Mouse (Mus musculus): Measurements from ENCODE around the gene Psmc3.
"Not testable (repeated sequence)": the region's sequence is repeated elsewhere in the genome, so short reads cannot be mapped to it uniquely, and the experiment has no call there.

Gene Psmc3

DNA sequence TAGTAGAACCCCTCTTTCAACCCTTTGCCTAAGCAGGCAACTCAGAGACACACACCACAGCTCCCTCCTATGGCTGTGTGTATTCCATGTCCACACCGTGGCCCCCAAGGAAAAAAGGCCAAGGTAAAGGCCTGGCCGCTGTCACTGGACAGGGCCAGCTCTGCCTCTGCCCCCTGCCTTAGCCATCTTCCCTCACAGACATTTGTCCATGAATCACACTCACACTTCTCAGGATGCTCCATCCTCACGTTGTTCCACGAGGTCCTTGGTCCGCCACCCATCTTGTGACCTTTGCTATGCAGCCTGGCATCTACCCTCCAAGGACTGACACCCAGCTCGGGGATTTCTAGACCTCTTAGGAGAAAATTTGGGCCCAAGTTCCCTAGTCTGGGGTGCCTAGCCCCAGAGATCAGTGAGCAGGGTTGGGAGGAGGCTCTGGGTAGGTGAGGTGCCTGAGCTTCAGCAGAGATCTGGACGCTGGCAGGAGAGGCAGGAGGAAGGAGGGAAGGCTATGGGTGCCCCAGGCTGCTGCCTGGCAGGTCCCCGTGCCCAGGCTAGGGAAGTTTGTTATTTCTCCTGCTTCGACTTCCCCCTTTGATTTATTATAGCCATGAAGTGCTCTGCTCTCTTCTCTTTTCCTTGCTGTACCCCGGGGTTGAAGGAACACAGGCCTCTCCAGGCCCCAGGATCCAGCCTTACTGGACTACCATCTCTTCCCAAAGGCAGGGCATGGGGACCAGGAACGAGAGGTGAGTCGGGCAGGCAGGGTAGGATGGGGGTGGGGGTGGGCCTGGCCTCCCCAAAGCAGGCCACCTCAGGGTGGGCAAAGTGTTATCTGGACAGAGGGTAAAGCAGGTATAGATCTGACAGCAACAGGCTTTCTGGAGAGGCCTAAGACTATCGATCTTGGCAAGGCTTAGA is 28.2 kb downstream of the Psmc3 start, which contains the start of gene Spi1:
TSS of gene Spi1 (plus strand) at position 616 of the 921 bp plus-strand sequence.
- DNase-seq (ENCODE audit: extremely low spot score, low spot score), result no peak

DNA sequence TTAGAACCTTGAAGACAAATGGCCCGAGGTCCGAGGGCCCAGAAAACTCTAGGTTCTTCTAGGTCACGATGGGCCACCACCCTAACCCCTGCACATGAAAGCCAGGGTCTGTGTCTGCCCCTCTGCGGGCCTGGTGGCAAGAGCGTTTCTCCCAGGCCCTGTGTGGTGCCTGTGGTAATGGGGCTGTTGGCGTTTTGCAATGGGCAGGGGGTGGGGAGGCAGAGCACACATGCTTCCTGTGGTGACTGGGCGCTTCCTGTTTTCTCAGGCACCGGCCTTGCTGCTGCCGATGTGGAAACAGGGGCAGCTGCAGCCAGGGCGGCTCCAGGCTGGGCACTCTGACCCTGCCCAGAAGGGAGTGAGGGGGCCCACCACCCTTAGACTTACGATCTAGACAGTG is 29.0 kb downstream of the Psmc3 start:
- DNase-seq (ENCODE audit: extremely low spot score, low spot score), result no peak

DNA sequence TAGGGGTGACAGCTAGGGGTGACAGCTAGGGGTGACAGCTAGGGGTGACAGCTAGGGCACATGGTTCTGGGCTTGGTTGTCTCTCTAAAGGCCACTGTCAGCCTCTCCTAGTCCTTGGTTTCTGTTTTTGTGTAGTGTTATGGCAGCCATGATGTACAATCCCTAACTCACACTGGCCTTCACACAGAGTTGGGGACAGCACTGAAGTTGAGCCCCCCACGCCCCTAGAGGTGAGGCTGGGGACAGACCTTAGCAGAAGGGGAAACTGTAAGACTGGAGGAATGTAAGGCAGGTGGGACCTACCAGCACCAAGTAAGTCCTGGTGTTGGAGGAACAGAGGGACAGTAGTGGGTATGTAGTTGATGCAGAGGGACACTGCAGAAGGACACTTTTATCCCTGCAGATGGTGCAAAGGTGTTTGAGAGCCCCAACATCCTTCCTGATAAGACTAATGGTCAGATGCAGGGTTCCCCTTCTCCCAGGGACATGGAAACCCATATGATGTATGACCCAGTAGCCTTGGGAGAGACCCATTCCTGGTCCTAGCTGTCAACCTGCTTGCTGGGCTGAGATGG is 29.6 kb downstream of the Psmc3 start:
- DNase-seq (ENCODE audit: extremely low spot score, low spot score), result no peak

DNA sequence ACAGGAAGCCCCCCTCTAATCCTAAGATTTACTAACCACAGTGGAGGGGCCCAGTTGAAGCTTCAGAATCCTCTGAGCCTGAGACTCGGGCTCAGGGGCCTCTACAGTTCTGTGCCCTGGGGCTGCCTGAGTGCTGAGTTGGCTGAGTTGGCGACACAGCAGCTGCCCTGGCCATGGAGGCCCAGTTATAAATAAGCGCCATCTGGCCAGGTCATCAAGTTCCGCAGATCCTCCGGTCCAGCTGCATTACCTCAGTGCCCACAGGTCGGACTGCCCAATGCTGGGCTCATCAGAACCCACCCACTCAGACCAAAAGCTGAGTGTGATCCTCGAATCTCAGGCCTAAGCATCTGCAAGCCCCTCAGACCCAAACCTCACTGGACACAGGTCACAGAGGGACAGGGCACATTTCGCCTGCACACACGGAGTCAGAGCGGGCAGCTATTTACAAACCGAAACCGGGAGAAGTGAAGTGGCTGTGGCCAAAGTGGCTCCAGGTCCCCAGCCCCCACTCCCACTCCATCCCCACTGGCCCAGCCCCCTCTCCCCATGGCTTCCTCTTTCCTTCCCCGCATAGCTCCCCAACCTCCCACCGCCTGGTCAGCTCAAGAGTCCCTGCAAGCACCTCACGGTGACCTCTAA is 30.5 kb downstream of the Psmc3 start:
- no peak for DNase-seq (ENCODE audit: extremely low spot score, low spot score)

DNA sequence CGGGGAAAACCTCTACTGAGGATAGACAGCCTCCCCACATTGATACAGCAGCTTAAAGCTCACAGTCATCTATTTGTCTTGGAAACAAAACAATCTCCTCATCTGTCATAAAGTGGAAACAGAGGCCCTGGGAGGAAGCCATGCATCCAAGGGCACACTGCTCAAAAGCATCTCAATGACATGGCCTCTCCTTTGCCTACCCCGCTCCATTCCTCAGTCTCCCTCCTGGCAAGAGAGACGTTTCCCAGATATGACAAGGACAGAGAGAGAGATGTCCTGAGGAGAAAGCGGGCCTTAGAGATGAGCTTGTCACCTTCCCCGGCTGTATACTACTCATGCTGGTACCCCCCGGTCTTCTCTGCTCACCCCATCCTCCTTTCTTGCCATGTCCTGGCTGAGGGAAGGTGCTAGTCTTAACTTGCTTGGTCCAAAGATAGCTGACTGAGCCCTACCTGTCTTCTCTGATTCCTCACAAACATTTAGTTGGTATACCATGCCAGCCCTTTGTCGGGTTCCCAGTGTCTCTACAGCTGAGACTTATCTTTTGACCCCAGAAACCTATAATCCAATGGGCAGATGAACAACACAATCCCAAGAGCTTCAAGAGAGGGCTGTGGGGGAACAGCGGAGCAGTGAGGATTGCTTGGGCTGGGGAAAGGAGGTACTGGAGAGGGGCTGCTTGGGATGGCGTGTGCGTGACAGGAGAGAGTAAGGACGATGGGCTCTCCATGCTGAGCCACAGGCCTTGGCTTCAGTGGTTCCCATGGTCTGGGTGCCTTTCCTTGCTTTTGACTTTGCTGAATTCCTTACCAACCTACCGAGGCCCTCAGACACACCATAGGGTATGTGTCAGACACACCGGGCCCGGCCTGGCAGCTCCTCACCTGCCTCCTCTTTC is 31.9 kb downstream of the Psmc3 start:
- DNase-seq (ENCODE audit: extremely low spot score, low spot score), result no peak

DNA sequence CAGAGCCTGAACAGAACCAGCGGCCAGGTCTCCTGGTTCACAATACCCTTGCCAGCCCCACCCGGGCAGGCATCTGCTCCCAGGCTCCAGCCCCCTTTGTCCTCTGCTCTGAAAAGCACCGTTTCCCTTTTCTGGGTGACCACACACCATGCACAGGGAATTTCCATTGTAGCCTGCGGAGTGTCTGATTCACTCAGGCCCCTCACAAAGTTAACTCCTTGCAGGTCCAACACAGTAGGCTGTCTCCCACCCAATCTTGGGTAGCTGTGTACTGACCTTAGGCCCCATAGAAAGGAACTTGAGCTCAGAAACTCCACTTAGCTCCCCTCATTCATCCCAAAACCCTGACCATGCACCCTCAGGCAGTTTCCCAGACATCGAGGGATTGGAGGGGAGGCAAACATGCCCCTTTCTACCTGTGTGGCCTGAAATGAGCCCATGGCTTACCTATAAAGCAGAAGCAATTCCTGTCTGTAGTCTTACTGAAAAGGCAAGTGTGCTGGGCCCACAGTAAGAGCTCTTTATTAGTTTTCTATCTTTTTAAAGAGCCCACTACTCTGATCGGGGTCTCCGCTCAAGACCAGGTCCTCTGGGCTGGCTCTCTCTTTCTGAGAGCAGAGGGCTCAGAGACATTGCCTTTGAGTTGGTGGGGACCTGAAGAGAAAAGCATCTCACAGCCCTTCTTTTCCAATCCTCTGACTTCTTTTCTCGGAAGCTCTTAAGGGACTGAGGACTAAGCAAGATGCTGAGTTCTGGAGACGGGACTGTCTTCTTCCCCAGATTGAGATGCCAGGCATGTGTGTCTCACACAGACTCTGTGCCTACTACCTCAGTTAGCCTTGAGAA is 32.8 kb downstream of the Psmc3 start:
- DNase-seq (ENCODE audit: extremely low spot score, low spot score), result no peak

DNA sequence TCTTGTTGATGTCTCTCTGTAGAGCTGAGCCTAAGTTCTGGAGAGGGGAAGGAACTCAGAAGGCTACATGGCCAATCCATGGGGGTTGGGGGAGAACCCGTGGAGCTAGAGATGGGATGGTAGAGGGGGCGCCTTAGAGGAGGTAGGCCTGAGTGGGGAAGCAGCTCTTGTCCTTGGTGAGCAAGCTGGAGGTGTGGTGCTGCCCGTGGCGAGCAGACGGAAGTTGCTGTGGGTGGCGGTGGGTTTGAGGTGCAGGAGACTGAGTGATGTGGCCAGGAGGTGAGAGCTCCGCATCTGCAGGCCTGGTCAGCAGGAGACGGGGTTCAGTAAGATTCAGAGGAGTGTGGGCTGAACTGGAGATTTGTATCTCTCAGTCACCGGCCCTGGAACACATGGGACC is 33.6 kb downstream of the Psmc3 start:
- DNase-seq (ENCODE audit: extremely low spot score, low spot score), result no peak

DNA sequence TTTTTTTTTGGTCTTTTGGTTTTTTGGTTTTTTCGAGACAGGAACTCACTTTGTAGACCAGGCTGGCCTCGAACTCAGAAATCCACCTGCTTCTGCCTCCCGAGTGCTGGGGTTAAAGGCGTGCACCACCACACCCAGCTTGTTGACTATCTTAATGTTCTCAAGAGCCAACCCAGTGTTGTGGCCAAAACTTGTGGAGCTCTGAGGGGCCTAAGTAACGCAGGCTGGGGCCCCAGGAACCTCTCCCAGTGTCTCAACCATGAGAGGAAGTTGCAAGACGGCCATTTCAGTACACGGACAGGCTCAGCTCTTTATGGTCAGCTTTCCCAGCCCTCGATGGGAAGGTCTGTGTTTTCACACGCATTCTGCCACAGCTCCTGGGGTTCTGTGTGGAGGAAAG is 35.2 kb downstream of the Psmc3 start:
- DNase-seq (ENCODE audit: extremely low spot score, low spot score), result no peak

DNA sequence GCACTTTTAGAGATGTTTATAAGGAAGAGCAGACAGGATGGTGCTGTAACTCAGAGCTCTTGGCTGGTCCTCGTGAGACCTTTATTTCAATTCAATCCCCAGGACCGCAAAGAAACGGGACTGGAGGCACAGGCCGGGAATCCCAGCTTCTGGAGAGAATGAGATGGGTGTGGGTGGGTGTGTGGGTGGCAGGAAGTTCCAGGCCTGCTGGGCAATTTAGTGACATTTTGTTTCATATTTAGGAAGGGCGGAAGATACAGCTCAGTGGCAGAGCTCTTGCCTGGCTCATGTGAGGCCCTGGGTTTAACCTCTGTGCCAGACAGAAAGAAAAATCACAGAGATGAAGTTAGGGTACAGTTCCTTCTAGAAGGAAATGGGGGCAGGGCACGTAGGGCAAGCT is 36.4 kb downstream of the Psmc3 start:
- no peak for DNase-seq (ENCODE audit: extremely low spot score, low spot score)

DNA sequence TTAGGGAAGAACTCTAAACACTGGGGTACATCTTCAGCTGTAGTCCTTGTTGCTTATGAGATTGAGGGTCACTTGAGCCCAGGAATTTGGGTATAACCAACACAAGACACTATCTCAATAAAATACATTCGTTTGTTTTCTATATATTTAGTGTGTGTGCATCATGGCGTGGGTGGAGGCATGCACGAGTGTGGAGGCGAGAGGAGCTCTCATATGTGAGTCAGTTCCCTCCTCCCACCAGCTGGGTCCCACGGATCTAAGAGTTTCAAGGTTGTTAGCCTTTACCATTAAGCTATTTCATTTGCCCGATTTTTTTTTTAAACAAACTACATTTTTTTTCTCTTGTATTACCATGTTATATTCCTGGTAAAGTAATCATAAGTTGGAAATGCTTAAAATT is 37.0 kb downstream of the Psmc3 start:
- DNase-seq (ENCODE audit: extremely low spot score, low spot score), result no peak

DNA sequence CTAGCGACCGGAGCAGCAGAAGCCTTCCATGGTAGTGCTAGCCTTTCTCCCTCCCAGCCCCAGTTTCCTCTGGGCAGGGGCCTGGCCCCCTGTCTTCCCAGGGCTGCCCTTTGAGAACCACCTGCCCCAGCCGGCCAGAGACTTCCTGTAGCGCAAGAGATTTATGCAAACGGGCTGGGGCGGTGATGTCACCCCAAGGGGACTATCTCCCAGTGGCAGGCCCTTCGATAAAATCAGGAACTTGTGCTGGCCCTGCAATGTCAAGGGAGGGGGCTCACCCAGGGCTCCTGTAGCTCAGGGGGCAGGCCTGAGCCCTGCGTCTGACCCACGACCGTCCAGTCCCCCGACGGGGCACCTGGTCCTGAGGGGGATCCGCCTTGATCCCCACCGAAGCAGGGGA is 42.7 kb downstream of the Psmc3 start:
- DNase-seq (ENCODE audit: extremely low spot score, low spot score), result no peak

DNA sequence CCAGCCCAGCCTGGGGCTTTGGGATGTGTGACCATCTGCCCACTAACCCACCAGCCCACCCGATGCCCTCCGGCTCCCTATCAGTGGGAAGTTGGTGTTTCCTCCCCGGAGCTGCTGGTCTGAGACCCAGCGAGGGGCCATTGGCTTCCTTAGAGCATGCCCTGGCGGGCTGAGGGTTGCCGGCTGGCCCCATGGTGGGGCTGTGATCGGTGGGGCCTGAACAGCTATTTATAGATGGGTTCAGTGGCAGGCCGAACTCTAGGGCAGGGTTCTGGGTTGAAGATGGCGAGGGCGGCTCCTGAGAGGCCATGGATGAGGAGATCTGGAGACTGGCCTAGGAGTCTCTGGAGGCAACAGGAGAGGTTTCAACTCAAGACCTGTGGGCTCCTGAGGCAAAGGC is 43.2 kb downstream of the Psmc3 start:
- DNase-seq (ENCODE audit: extremely low spot score, low spot score), result no peak

DNA sequence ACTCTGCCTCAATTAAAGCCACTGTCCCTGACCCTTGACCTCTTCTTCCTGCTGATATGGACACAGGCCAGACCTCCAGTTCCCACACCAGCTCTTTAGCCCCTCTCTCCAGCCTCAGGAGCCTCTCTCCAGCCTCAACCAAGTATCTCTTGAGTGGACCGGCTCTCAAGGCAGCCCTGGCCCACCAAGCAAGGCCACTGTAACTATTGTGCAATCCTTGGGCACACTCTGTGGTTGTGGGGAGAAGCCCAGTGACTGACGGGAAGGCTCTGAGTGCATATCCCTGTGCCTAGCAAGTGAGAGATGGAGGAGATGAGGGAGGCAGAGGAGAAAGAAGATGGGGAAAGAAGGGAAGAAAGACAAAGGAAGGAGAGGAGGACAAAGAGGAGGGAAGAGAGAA is 44.3 kb downstream of the Psmc3 start:
- no peak for DNase-seq (ENCODE audit: extremely low spot score, low spot score)

DNA sequence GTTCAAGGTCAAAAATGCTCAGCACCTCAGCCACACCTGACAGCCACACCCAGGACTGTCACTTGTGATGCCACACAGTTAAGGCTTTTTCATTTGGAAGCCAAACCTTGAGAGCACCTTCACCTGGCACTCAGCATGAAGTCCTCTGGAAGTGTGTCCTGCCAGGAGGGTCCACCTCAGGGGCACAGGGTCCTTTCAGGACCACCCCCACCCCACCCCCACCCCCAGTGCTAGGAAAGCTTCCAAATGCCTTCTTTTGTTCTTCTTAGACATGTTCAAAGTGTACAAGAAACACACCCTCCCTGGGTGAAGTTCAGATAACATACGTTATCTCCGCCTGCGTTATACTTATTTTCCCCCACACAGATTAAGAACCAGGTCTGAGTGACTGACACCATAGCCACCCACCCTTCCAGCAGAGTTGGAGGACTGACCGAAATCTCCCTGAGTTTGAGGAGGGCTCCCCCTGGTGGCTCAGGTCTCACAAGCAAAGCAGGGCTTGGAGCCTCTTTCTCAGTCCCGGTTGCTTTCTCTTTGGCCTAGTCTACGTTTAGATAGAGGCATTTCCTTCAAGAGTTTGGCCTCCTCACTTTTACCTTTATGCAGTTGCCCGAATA is 47.4 kb downstream of the Psmc3 start:
- DNase-seq (ENCODE audit: extremely low spot score, low spot score), result peak; percentile 90

DNA sequence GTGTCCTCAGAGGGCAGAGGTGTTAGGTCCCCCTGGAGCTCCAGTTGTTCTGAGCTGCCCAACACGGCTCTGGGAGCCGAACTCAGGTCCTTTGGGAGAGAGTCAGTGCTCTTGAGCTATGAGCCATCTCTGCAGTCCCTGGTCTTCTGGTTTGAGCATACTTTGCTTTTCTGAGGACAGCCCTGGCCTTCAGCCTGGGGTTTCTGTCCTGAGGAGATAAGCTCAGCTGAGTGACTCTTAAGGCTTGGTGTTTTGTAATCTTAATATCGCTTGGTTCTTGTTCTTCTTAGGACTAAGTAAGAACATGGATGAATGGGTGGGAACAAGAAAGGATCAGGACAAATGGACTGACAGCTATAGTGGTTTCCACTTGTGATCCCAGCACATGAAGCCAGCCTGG is 54.3 kb downstream of the Psmc3 start:
- DNase-seq (ENCODE audit: extremely low spot score, low spot score), result no peak

DNA sequence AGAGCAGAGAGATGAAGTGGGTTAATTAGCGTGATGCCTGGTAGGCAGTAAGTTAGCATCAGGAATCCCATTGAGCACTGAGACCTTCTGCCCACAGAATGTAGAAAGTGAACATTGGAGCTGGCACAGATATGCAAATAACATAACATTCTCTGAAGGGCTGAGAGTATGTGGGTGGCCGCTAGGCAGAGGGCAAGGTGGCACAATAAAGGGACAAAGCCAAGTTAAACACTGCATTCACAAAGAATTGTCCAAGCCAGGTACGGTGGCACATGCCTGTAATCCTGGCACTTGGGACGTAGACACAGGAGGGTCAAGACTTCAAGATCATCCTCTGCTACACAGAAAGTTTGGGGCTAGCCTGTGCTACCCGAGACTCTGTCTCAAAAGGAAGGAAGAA is 55.4 kb downstream of the Psmc3 start:
- DNase-seq (ENCODE audit: extremely low spot score, low spot score), result no peak

DNA sequence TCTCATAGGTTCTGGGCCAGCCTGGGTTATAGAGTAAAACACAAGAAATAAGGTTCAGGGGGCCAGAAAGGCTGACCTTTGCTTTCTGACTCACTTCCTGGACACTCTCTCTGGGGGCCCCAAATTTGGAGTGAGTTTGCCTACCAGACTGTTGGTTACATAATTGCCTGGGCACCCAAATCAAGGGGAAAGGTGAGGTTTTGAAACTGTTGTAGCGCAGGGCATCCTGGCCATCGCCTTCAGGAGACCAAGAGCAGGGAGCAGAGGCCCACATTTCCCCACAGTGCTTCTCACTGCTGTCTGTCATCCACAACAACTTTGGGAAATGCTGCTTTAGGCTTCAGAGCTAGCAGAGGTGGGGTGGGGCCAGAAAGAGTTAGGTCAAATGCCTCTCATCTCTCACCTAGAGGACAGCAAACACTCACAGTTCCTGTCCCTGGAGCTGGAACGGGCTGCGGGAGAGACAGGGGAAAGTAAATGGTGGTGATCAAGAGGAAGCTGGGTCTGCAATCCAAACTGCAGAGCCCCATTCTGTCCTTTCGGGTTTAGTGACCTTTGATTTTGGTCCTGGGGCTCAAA is 56.1 kb downstream of the Psmc3 start:
- no peak for DNase-seq (ENCODE audit: extremely low spot score, low spot score)

DNA sequence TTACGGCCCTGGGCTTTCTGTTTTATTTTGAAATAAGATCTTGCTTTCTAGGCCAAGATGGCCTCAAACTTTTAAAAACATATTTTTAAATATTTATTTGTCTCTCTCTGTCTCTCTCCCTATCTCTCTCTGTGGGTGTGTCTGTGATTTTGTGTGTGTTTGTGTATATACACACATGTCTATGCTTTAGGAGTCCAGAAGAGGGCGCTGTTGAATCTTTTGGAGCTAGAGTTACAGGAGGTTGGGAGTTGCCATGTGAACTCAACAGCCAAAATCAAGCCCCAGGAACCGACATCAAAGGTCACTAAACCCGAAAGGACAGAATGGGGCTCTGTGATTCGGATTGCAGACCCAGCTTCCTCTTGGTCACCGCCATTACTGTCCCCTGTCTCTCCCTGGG is 56.6 kb downstream of the Psmc3 start:
- DNase-seq (ENCODE audit: extremely low spot score, low spot score), result no peak

DNA sequence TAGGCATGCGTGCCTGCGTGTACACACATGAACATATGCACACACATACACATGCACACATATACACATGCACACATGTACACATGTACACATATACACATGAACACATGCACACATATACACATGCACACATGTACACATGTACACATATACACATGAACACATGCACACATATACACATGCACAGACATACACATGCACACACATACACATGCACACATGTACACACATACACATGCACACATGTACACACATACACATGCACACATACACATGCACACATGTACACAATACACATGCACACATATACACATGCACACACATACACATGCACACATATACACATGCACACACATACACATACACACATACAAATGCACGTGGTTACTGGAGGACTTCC is 58.0 kb downstream of the Psmc3 start:
- DNase-seq (ENCODE audit: extremely low spot score, low spot score), result not testable (repeated sequence)

DNA sequence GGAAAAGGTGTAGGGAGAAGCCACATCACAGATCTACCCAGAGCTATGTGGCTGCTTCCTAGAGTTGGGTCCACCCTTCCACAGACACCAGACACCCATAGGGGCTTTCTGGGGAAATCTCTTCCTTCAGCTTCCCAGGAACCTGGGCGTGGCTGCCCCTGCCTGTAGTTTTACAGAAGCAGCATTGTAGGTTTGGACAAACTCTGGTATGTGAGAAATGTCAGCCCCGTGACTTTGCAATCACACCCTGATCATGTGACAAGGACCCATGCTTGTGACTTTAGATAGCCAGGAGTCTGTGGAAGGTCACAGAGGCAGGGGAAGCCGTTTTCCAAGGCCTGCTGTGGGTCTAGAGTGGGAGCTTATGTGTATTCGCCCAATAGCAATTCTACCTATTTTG is 58.7 kb downstream of the Psmc3 start:
- no peak for DNase-seq (ENCODE audit: extremely low spot score, low spot score)

All from neural tube, embryonic 10.5 days (tissue).